Mouse (Mus musculus): Measurements from ENCODE around the gene Rnf31. TPM values are rescaled to one million over a fixed set of nuclear protein-coding genes. Genes with fewer than 3 reads are reported as not detected.

Rnf31 gene
- total and polyA plus RNA-seq, 3 experiments: 12.9 to 24.5 TPM; not detected in 1

DNA sequence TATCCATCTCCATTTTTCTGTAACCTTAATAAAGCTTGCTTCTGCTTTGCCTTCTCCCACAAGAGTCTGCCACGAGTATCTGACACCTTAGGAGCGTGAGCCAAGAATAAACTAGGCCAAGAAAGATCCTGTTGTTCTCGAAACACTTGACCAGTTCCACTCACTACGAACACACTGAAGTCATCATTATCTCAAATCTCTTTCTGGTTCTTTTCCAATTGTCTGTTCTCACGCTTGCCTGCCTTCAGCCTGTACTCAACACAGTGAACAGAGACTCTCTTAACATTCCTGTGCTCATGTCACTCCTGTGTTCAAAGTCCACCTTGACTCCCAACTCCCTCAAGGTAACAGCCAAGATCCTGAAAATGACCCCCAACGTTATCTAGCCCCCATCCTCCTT is 21.8 kb downstream of the Rnf31 start:
- peaks cover 0 to 24% of the 10 kb centered on the region in 2 experiments; a peak in 2 of 4 replicates for H3K36me3 ChIP-seq (ENCODE audit: control insufficient read depth in 1 of 2, insufficient read depth in 2 of 2, low read length in 2 of 2)
- H3K27me3 ChIP-seq (ENCODE audit: control insufficient read depth in 1 of 2, insufficient read depth in 2 of 2, low read length in 2 of 2): no peaks in the 10 kb centered on the region
- no peaks in the 10 kb centered on the region for H3K9me3 ChIP-seq (replicated peaks; ENCODE audit: insufficient read depth, low read length)
- H3K27ac ChIP-seq (ENCODE audit: control insufficient read depth, low read depth, low read length): peak overlapping the region; percentile 24
- H3K79me2 ChIP-seq (ENCODE audit: control insufficient read depth, insufficient read depth, low read length, poor library complexity): no peaks in the 10 kb centered on the region
- peaks cover 11 to 40% of the 10 kb centered on the region in 2 experiments for H3K4me1 ChIP-seq (ENCODE audit: control insufficient read depth in 1 of 2, insufficient read depth in 2 of 2, low read length in 2 of 2)
- peak; percentile 59 for DNase-seq (ENCODE audit: low read depth, low spot score)
- no peak overlapping the region for H3K4me3 ChIP-seq (ENCODE audit: control insufficient read depth in 1 of 2, insufficient read depth in 1 of 2, low read depth in 2 of 2, low read length in 2 of 2)
- H3K9ac ChIP-seq (ENCODE audit: control insufficient read depth, low read depth, low read length, poor library complexity, severe bottlenecking): no peak overlapping the region
- TF ChIP-seq POLR2AphosphoS2 (IDR thresholded peaks at IDR 0.05; ENCODE audit: low read length) (no peak), GATA1 (IDR thresholded peaks at IDR 0.05; ENCODE audit: low read depth, low read length) (peak; percentile 33; the same call in 1 of the 2 replicates)

DNA sequence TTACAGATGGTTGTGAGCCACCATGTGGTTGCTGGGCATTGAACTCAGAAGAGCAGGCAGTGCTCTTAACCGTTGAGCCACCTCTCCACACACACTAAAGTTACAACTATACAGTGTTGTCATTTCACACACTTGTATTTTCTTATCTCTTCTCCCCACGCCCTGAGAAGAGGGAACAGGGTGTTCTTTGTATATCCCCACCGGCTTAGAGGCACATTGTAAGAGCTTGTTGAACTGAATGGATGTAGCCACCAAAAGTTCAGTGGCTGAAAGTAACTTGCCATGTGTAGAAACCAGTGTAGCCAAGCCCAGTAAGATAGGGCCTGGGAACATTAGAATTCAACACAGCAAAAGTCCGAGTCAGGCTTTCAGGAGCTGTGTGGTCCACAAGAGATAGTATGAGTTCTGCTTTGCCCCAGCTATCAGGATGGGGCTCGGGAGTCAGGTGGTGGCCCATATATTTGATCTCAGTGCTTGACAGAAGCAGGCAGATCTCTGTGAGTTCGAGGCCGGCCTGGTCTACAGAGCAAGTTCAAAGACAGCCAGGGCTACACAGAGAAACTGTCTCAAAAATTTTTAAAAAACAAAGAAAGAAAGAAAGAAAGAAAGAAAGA is 23.2 kb downstream of the Rnf31 start:
- Histone ChIP-seq H3K79me2 (ENCODE audit: control insufficient read depth, insufficient read depth, low read length, poor library complexity) (no peaks in the 10 kb centered on the region), H3K36me3 (ENCODE audit: control insufficient read depth in 1 of 2, insufficient read depth in 2 of 2, low read length in 2 of 2) (peaks cover 0 to 27% of the 10 kb centered on the region in 2 experiments; a peak in 2 of 4 replicates), H3K27me3 (ENCODE audit: control insufficient read depth in 1 of 2, insufficient read depth in 2 of 2, low read length in 2 of 2) (no peaks in the 10 kb centered on the region), H3K9me3 (replicated peaks; ENCODE audit: insufficient read depth, low read length) (no peaks in the 10 kb centered on the region), H3K4me3 (ENCODE audit: control insufficient read depth in 1 of 2, insufficient read depth in 1 of 2, low read depth in 2 of 2, low read length in 2 of 2) (no peak overlapping the region), H3K4me1 (ENCODE audit: control insufficient read depth in 1 of 2, insufficient read depth in 2 of 2, low read length in 2 of 2) (peaks cover 11 to 51% of the 10 kb centered on the region in 2 experiments), H3K27ac (ENCODE audit: control insufficient read depth, low read depth, low read length) (peak overlapping the region; percentile 85), H3K9ac (ENCODE audit: control insufficient read depth, low read depth, low read length, poor library complexity, severe bottlenecking) (peak overlapping the region; percentile 1)
- DNase-seq (ENCODE audit: low read depth, low spot score): peak; percentile 87
- TF ChIP-seq POLR2A (IDR thresholded peaks at IDR 0.05; ENCODE audit: control insufficient read depth in 1 of 2, insufficient read depth in 1 of 2, low read depth in 1 of 2, low read length in 2 of 2, poor library complexity in 1 of 2) (peak in 1 of 2 experiments; percentile 40; a peak in 1 of 4 replicates), TAL1 (IDR thresholded peaks at IDR 0.05; ENCODE audit: low read length) (peak; percentile 70), ELF1 (IDR thresholded peaks at IDR 0.05; ENCODE audit: low read depth, low read length) (no peak), TCF12 (IDR thresholded peaks at IDR 0.05; ENCODE audit: low read depth, low read length) (0 out of 2 replicates have a peak, but pooled peaks have one; percentile 2), GATA1 (IDR thresholded peaks at IDR 0.05; ENCODE audit: low read depth, low read length) (peak; percentile 84), USF1 (IDR thresholded peaks at IDR 0.05; ENCODE audit: low read depth, low read length) (0 out of 2 replicates have a peak, but pooled peaks have one; percentile 51), EP300 (IDR thresholded peaks at IDR 0.05; ENCODE audit: low read depth in 1 of 2, low read length in 2 of 2) (peak in 1 of 2 experiments; percentile 42; a peak in 2 of 4 replicates), NELFE (IDR thresholded peaks at IDR 0.05; ENCODE audit: low read depth, low read length) (no peak), CHD2 (IDR thresholded peaks at IDR 0.05; ENCODE audit: low read length) (no peak), TBP (IDR thresholded peaks at IDR 0.05; ENCODE audit: low read depth, low read length) (peak; percentile 65)

DNA sequence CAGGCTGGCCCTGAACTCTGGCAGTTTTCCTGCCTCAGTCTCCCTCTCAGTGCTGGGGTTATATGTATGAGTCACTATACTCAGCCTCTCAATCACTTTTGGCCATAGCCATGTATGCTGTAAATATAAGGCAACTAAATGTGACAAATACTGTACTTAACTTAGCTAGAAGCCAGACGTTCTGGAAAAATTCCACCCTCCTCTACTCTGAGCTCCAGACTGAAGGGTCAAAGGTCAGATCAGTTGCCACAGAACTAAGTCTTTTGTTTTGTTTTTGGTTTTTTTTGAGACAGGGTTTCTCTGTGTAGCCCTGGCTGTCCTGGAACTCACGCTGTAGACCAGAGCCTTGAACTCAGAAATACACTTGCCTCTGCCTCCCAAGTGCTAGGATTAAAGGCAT is 24.4 kb downstream of the Rnf31 start:
- Histone ChIP-seq H3K4me1 (ENCODE audit: control insufficient read depth in 1 of 2, insufficient read depth in 2 of 2, low read length in 2 of 2) (peaks cover 11 to 51% of the 10 kb centered on the region in 2 experiments), H3K9ac (ENCODE audit: control insufficient read depth, low read depth, low read length, poor library complexity, severe bottlenecking) (no peak overlapping the region), H3K27ac (ENCODE audit: control insufficient read depth, low read depth, low read length) (no peak overlapping the region), H3K79me2 (ENCODE audit: control insufficient read depth, insufficient read depth, low read length, poor library complexity) (no peaks in the 10 kb centered on the region), H3K27me3 (ENCODE audit: control insufficient read depth in 1 of 2, insufficient read depth in 2 of 2, low read length in 2 of 2) (no peaks in the 10 kb centered on the region), H3K36me3 (ENCODE audit: control insufficient read depth in 1 of 2, insufficient read depth in 2 of 2, low read length in 2 of 2) (peaks cover 0 to 27% of the 10 kb centered on the region in 2 experiments; a peak in 2 of 4 replicates), H3K9me3 (replicated peaks; ENCODE audit: insufficient read depth, low read length) (no peaks in the 10 kb centered on the region), H3K4me3 (ENCODE audit: control insufficient read depth in 1 of 2, insufficient read depth in 1 of 2, low read depth in 2 of 2, low read length in 2 of 2) (no peak overlapping the region)
- DNase-seq (ENCODE audit: low read depth, low spot score): no peak
- no peak for TF ChIP-seq CHD1 (IDR thresholded peaks at IDR 0.05; ENCODE audit: low read depth, low read length)
- no peak for TF ChIP-seq GATA1 (IDR thresholded peaks at IDR 0.05; ENCODE audit: low read depth, low read length)
- TF ChIP-seq UBTF (IDR thresholded peaks at IDR 0.05; ENCODE audit: borderline replicate concordance, insufficient read depth, low read depth, low read length): no peak
- no peak for TF ChIP-seq BHLHE40 (IDR thresholded peaks at IDR 0.05; ENCODE audit: borderline replicate concordance, low read depth, low read length)
- no peak for TF ChIP-seq ZC3H11A (IDR thresholded peaks at IDR 0.05; ENCODE audit: low read depth, low read length)
- TF ChIP-seq MAFK (IDR thresholded peaks at IDR 0.05; ENCODE audit: borderline replicate concordance, low read depth, low read length): no peak
- TF ChIP-seq ZMIZ1 (IDR thresholded peaks at IDR 0.05; ENCODE audit: low read depth, low read length): no peak
- TF ChIP-seq RAD21 (IDR thresholded peaks at IDR 0.05; ENCODE audit: low read depth, low read length): no peak
- TF ChIP-seq TAL1 (IDR thresholded peaks at IDR 0.05; ENCODE audit: low read length): no peak
- TF ChIP-seq KAT2A (conservative IDR thresholded peaks at IDR 0.05; ENCODE audit: low read depth, low read length): no peak
- no peak for TF ChIP-seq USF1 (IDR thresholded peaks at IDR 0.05; ENCODE audit: low read depth, low read length)
- TF ChIP-seq SIN3A (IDR thresholded peaks at IDR 0.05; ENCODE audit: low read length): no peak
- TF ChIP-seq JUND (IDR thresholded peaks at IDR 0.05; ENCODE audit: low read depth, low read length): no peak
- TF ChIP-seq TBP (IDR thresholded peaks at IDR 0.05; ENCODE audit: low read depth, low read length): no peak
- TF ChIP-seq MYC (IDR thresholded peaks at IDR 0.05; ENCODE audit: low read depth, low read length): no peak
- no peak for TF ChIP-seq ZNF384 (IDR thresholded peaks at IDR 0.05; ENCODE audit: low read depth, low read length)
- TF ChIP-seq MYB (IDR thresholded peaks at IDR 0.05; ENCODE audit: low read depth, low read length): no peak
- no peak for TF ChIP-seq MXI1 (IDR thresholded peaks at IDR 0.05; ENCODE audit: low read depth, low read length)
- TF ChIP-seq EP300 (IDR thresholded peaks at IDR 0.05; ENCODE audit: low read depth in 1 of 2, low read length in 2 of 2): no peak
